Mouse (Mus musculus): ENCODE measurements at regions not wholly inside any gene's neighbourhood (a gene's known extent, or its start where the extent isn't known, plus 50 kb on each side); places are given as distances from the start of the nearest gene placed in this dataset.

DNA sequence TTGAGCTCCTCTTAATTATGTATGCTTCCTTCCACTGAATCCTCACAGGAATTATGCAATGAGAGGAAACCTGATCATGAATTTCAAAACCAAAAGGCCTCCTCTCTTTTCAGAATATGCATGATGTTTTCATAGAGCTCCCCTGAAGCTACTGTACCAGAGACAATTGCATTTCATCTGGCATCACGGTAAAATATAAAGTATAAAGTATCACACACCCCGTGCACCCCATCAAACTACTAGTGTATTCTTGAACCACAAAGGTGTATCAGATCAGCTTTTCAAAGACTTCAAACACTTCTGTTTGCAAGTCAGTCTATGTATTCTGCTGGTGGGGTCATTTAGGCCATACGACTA is 144.4 kb upstream of the Cxadr start:
- DNase-seq (ENCODE audit: low spot score in 2 of 2): no peak

DNA sequence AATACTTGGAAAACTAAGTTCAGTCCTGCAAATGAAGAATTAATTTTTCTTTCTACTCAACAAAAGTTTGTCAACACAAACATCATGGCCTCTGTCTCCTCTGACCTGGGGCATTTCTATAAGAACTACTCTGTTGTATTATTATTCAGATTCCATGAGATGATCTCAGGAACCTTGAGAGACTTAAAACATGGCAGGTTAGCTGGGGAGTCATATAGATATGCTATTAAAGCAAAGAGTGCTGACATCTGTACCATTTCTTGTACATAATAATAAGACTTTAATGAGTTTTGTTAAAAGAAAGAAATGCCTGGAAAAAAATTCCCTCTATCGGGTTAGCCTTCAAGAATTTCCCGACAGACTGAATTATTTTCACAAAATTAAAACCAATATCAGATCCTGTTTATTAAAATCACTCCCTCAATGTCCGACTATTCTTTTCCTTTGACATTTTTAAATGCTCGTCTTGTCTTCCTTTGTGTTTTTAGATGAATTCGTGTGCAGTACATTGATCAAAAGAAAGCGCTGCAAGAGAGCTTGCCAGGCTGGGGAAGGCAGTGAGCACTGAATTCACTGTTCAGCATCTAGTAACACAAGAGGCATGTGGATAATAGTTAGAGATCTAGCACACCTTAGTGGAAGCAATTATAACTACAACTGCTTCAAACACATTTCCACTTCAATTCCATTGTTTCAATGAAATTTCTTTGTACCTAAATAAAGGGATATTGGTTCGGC is 145.0 kb upstream of the Cxadr start:
- no peak for DNase-seq (ENCODE audit: low spot score in 2 of 2)

- no peak for DNase-seq (ENCODE audit: low spot score in 2 of 2)
Observed at GRCm38 (mm10) chr16:78153899-78154605, 147.2 kb upstream of the Cxadr start.

GRCm38 (mm10) chr16:78144146-78144545 is 157.1 kb upstream of the Cxadr start:
- no peak for DNase-seq (ENCODE audit: low spot score in 2 of 2)

DNA sequence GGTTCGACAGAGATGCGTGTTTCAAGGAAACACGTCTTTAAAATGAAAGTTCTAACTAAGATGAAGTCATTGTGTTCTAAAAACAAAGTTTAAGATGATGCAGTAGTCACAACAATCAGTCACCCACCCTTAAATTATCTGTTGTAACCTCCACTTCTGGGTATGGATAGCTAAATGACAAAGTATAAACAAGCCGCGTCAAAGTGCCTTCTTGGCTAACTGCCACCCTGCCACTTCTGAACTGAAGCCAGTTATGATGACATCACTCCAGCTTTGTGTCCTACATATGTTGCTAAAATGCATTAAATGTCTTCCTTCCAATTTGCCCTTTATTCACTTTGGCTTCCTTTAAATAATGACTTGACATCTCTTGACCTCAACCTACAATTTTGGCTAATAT is 165.8 kb upstream of the Cxadr start:
- DNase-seq (ENCODE audit: low spot score in 2 of 2): no peak

GRCm38 (mm10) chr16:78134531-78134930 is 166.8 kb upstream of the Cxadr start:
- DNase-seq (ENCODE audit: low spot score in 2 of 2): no peak

- no peak for DNase-seq (ENCODE audit: low spot score in 2 of 2)
Observed at GRCm38 (mm10) chr16:78121668-78122067, 179.6 kb upstream of the Cxadr start.

- no peak for DNase-seq (ENCODE audit: low spot score in 2 of 2)
Observed at GRCm38 (mm10) chr16:78120346-78120899, 180.9 kb upstream of the Cxadr start.

DNA sequence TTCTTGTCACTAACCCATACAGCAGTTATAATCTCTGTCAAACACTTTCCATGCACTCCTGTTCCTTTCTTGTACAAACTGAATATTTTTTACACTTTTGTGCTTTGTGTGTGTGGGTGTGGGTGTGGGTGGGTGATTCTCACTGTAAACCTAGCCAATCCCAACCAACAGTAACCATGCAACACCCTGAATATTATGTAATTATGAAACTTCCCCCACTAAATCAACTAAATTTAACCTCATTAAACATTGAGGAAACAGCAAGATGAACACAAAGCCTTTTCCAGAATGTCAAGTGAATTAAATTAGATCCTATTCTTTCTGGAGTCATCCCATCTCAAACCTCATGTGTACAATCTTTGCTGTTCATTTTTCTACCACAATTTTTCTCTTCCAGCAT is 197.0 kb upstream of the Cxadr start:
- no peak for DNase-seq (ENCODE audit: low spot score in 2 of 2)

- no peak for DNase-seq (ENCODE audit: low spot score in 2 of 2)
Observed at GRCm38 (mm10) chr16:78101415-78102326, 199.6 kb upstream of the Cxadr start.

- DNase-seq (ENCODE audit: low spot score in 2 of 2): no peak
Observed at GRCm38 (mm10) chr16:78099842-78100241, 201.4 kb upstream of the Cxadr start.

DNA sequence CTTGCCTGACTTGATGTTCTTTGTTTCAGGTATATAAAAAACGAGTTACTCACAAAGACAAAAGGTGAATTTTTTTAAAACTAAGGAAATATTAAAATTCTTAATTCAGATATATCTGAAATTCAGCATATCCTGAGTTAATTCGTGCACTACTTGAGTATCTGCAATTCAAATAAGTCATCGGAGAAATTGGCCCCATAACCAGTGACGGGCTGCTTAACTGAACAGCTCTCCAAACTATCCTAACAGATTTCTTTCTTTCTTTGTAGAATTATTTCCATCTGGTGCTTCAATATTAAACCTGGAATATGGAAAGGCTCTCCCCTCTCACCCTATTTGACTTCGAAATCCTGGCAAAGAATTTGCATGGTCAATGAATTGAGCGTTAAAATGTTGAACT is 202.2 kb upstream of the Cxadr start:
- no peak for DNase-seq (ENCODE audit: low spot score in 2 of 2)

DNA sequence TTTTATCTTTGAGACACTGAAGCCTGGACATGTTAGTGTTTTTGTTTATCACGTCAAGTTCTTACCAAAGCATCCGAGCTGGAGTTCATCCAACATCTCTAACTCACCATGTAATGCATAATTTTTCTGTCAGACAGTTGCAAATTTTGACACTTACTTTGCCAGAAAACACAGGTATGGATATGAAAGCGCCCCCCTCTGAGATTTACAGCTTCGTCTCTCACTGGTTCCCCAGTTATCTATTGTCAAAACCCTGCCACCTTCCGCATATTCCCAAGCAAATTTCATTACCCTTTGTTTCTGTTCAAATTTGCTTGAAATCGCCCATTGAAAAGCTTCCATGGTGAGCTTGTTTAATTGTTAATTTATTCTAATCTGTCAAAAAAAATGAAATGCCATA is 202.7 kb upstream of the Cxadr start:
- no peak for DNase-seq (ENCODE audit: low spot score in 2 of 2)

GRCm38 (mm10) chr16:78096571-78096970 is 204.7 kb upstream of the Cxadr start:
- no peak for DNase-seq (ENCODE audit: low spot score in 2 of 2)

DNA sequence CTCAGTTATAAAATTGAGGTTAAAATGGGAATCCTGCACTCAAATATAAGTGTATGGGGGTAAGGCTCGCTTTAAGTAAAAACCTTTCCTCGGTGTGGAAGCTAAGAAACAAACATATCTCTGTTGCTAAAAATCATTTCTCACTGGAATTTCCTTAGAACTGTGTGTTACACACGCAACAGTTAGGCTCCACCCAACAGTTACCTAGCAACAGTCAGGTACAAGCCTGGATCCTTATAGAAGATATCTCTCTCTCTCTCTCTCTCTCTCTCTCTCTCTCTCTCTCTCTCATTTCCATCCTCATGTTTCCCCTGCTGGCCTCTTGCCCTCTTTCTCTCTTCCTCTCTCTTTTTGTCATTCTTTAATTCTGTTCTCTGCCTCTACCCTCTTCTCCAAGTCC is 211.1 kb upstream of the Cxadr start:
- no peak for DNase-seq (ENCODE audit: low spot score in 2 of 2)

- DNase-seq (ENCODE audit: low spot score in 2 of 2): no peak
Observed at GRCm38 (mm10) chr16:78067532-78068118, 233.7 kb upstream of the Cxadr start.

DNA sequence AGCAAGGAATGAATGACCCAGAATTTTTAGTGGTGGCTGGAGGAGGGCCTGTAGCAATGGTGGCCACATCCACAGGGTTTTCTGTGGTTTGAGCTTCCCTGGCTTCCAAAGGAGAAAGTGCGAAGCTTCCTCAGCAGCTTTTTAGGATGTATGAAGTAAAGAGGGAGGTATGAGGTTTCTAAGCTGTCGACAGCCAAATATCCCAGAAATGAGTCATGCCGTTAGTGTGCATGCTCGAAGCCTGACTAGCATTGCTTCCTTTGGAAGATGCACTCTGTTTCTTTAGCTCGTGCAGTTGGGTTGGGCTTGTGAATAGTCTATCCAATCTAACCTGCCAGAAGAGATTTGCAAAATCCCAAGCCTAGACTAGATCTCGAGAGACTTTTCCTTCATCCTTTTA is 240.8 kb upstream of the Cxadr start:
- no peak for DNase-seq (ENCODE audit: low spot score in 2 of 2)

DNA sequence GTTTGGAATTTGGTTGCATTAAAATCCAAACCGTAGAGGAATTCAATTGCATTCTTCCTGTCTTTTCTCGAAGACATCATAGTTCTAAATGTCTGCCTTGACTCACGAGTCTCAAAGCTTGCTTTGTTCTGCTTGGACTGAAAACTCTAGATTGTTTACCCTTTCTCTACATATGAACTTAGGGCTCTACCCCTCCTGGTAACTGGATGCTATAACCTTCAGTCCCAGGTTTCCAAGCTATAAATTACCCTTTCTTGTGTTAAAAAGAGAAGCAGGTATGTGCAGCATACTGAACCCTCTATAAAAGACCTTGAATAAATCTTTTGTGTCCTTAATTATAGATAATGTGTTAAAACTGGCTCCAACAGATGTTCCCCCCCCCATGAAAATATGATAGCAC is 243.7 kb upstream of the Cxadr start:
- no peak for DNase-seq (ENCODE audit: low spot score in 2 of 2)

DNA sequence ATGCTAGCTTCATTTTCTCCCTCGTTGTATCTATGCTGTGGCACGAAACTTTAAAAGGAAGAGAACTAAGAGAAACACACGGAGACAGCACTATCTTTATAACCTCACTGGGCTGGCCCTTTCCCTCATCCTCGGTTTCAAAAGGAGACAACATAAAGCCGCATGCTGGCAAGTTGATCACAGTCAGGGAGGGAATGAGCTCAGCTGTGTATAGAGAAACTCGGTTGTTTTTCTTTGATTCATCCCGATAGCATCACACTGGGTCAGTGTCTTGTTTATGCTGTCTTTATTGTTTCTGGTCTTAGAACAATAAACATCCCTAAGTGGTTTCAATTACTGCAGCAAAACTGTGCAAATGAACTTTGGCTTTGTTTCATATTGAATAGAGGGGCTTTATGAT is 249.2 kb upstream of the Cxadr start:
- DNase-seq (ENCODE audit: low spot score in 2 of 2): no peak

DNA sequence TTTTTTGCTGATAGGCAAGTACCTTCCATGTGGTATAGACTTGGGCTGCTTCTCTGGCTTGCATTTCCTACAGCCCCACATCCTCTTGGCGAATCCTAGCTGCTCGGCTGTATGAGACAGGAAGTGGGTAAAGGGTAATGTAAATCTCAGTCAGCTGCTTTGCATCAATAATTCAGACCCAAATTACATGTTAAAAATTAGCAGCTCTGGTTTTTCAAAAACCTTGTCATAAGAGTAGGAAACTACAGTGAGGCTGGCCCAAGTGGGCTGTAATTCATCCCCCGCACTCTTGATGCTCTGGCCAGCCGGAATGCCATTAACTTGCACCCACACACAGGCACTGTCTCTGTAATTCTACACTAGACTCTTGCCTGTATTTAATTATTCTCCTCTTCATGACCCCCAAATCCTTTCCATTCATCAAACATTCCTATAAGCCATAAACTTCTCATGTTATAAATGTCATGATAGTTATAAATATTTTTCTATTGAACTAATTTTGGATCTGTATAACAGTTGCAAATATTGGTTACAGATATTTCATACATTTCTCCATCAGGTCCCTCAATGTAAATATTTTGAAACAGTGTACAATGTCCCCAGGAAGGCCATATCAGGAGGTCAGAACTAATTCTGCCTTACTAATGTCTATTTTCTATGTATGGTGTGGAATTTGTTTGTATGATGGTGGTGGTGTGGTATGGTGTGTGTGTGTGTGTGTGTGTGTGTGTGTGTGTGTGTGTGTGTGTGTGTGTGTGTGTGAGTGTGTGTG is 261.0 kb upstream of the Cxadr start:
- no peak for DNase-seq (ENCODE audit: low spot score in 2 of 2)

Data from spleen, postnatal 10 days (tissue).